Mouse (Mus musculus): ENCODE measurements at regions not wholly inside any gene's neighbourhood (a gene's known extent, or its start where the extent isn't known, plus 50 kb on each side); places are given as distances from the start of the nearest gene placed in this dataset.

DNA sequence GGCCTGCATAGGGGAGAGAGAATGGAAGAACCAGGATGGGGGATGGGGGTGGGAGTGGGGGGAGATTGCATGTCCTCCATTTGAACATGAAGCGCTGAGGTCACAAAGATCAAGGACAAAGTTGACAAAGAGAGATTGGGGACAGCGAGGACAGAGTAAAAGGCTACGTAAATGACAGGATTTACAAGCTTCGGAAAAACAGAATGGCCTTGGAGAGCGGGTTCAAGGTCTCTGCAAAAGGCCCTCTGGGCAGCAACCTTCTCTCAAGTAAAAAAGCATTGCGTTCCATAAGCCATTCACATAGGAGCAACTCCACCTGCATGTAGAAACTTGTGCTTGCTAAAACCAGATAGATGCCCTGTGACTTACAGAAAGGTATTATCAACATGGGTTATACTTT, 86.0 kb upstream of the Frmd6 start:
- TF ChIP-seq POLR2A (IDR thresholded peaks at IDR 0.05; ENCODE audit: borderline replicate concordance, extremely low read depth, low read depth, low read length) = no peak
- TF ChIP-seq CTCF (IDR thresholded peaks at IDR 0.05; ENCODE audit: insufficient read depth, low read length) = no peak
